Mouse (Mus musculus) cortical plate, adult 2 months (tissue): ENCODE results near the gene Gm5737.

Experiments used
- CTCF ChIP-seq: fragments of 200-500 bp; IDR thresholded peaks from 2 replicates; pipeline ENCODE4 v1.5.1; 2011; ENCODE audit warnings: mild to moderate bottlenecking, control low read depth, low read length; ENCODE audit not compliant: insufficient read depth; ENCODE audit errors: extremely low read depth
- POLR2A ChIP-seq: fragments of 200-500 bp; IDR thresholded peaks from 2 replicates; pipeline ENCODE4 v1.6.1; 2011; ENCODE audit warnings: mild to moderate bottlenecking, low read length, control low read depth; ENCODE audit not compliant: insufficient read depth; ENCODE audit errors: extremely low read depth

- no peak for TF ChIP-seq POLR2A
- no peak for TF ChIP-seq CTCF
Measured at GRCm38 (mm10) chr7:120861488-120862047, 49.4 kb downstream of the Gm5737 start.
